Mouse (Mus musculus) liver, embryonic 14.5 days (tissue): ENCODE measurements around the gene Serpinb5.

ENCODE experiments used
- CTCF ChIP-seq: IDR thresholded peaks from 2 replicates; pipeline ENCODE4 v1.5.1; 2016; ENCODE audit warnings: antibody characterized with exemption, low read depth, control low read depth
- EP300 ChIP-seq: IDR thresholded peaks from 2 replicates; pipeline ENCODE4 v1.6.1; 2016; ENCODE audit warnings: antibody characterized with exemption, low read depth

DNA sequence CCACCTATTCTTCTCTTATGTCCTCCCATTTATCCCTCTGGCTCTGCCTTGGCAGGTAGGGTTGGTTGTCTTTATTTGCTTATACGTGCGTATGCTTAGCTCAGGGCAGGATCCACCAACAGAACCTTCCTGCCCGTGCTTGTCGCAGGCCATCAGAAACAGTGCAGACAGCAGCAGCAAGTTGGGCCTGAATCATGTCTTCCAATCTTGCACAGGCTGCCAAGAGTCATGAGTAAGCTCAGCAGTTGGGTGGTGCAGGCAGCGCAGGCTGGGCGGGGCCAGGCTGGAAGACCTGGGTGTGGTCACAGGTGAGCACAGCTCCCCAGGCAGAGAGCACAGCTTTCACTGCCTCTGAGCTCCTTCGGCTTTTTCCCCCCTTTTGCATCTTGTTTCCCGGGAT lies at the start of gene Serpinb5:
- TF ChIP-seq CTCF: no peak
- no peak for TF ChIP-seq EP300
